Mouse (Mus musculus) splenic B cell, adult 2 months (primary cell): ENCODE results near the gene Olfr1166.
"Not testable (repeated sequence)": the region's sequence is repeated elsewhere in the genome, so short reads cannot be mapped to it uniquely, and the experiment has no call there.

ENCODE experiments used
- DNase-seq: peaks from one replicate; pipeline ENCODE4 v3.0.0-alpha.2; 2011; ENCODE audit warnings: low read depth, low spot score
- H3K27me3 ChIP-seq: 2 replicates; pipeline ENCODE4 v1.6.1; 2012; ENCODE audit warnings: mild to moderate bottlenecking, low read length, moderate library complexity, mixed read lengths; ENCODE audit not compliant: control insufficient read depth, poor library complexity, insufficient read depth, severe bottlenecking
- H3K36me3 ChIP-seq: 2 replicates; pipeline ENCODE4 v1.6.1; 2012; ENCODE audit warnings: mild to moderate bottlenecking, low read length, moderate library complexity, mixed read lengths; ENCODE audit not compliant: control insufficient read depth, poor library complexity, insufficient read depth, severe bottlenecking

Olfr1166 gene

GRCm38 (mm10) chr2:88128172-88128571 is at the start of gene Olfr1166:
Gene Olfr1166, minus strand, starts transcription at chr2:88128272.
- no peak for DNase-seq
- H3K36me3 ChIP-seq, result no peaks in the 10 kb centered on the region

GRCm38 (mm10) chr2:88155093-88155492 is 27.0 kb upstream of the Olfr1166 start, which contains the start of gene Olfr1167:
Gene Olfr1167, minus strand, starts transcription at chr2:88155193.
- not testable (repeated sequence) for DNase-seq, H3K36me3 ChIP-seq, H3K27me3 ChIP-seq

More at GRCm38 (mm10) chr2:88128172-88128571, at the start of gene Olfr1166:
- no peaks in the 10 kb centered on the region for H3K27me3 ChIP-seq

- no peak for DNase-seq
- Histone ChIP-seq H3K36me3 (no peaks in the 10 kb centered on the region), H3K27me3 (no peaks in the 10 kb centered on the region)
Observed at GRCm38 (mm10) chr2:88093866-88094265, 34.2 kb downstream of the Olfr1166 start, which contains the start of gene Olfr1164. Gene Olfr1164, minus strand, starts transcription at chr2:88093966.
